Mouse (Mus musculus) embryonic facial prominence, embryonic 10.5 days (tissue): Measurements from ENCODE around the gene Tgfbr3l. TPM values are rescaled to one million over a fixed set of nuclear protein-coding genes. Genes with fewer than 3 reads are reported as not detected.

Source experiments
- DNase-seq: peaks from one replicate; pipeline ENCODE4 v3.0.0-alpha.2; 2017; ENCODE audit warnings: low spot score
- H3K27ac ChIP-seq: fragments of 300-500 bp; sonication (generic); replicated peaks from 2 replicates; pipeline ENCODE4 v1.5.1; 2016; ENCODE audit warnings: mild to moderate bottlenecking
- H3K27me3 ChIP-seq: fragments of 300-500 bp; sonication (generic); replicated peaks from 2 replicates; pipeline ENCODE4 v1.6.1; 2016; ENCODE audit warnings: low read depth, mild to moderate bottlenecking; ENCODE audit not compliant: poor library complexity, severe bottlenecking
- H3K36me3 ChIP-seq: fragments of 300-500 bp; sonication (generic); replicated peaks from 2 replicates; pipeline ENCODE4 v1.6.1; 2016; ENCODE audit warnings: mild to moderate bottlenecking, moderate library complexity
- H3K4me1 ChIP-seq: fragments of 300-500 bp; sonication (generic); 2 replicates; pipeline ENCODE4 v1.6.1; 2016
- H3K4me3 ChIP-seq: fragments of 300-500 bp; sonication (generic); 2 replicates; pipeline ENCODE4 v1.5.1; 2016; ENCODE audit warnings: mild to moderate bottlenecking, moderate library complexity
- H3K9me3 ChIP-seq: fragments of 300-500 bp; sonication (generic); 2 replicates; pipeline ENCODE4 v1.6.1; 2016; ENCODE audit warnings: mild to moderate bottlenecking
- WGBS: fragments of 180-500 bp; shearing (Covaris S2); methylation state at CpG from one replicate; pipeline ENCODE4 v1.1.7; 2016; 5-methylcytosine and 5-hydroxymethylcytosine counted together
- polyA plus RNA-seq: library from polyadenylated mRNA; unstranded; fragments of >200 nt; fragmentation: Nextera tagmentation; extraction: Ambion mirVana; gene quantifications from 2 replicates; pipeline ENCODE4 v1.2.1, GENCODE M21; 2016

Tgfbr3l gene
- polyA plus RNA-seq, 1 experiment from 2014 or later = 4.4 TPM

DNA sequence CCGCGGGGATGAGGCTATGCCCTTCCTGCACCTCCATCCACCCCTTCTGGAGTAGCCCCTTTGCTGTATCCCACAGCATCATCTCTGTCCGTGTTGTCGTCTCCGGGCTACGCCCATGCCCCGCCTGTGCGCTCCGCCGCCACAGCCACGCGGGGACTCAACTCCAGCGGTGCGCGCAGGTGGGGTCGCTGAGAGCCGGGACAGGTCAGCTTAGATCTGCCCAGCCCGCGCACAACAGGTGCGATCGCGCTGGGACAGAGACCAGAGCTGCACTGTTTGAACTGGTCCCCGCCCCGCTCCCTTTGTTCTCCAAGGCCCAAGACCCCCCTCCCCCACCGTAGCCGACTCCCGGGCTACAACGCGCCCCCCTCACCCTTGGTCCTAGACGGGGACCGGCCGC lies 10.7 kb downstream of the Tgfbr3l start:
- Histone ChIP-seq H3K4me1 (peaks cover 36% of the 10 kb centered on the region), H3K36me3 (peaks cover 82% of the 10 kb centered on the region), H3K27me3 (no peaks in the 10 kb centered on the region), H3K27ac (peak overlapping the region; percentile 98), H3K4me3 (peak overlapping the region; percentile 93), H3K9me3 (no peaks in the 10 kb centered on the region)
- DNase-seq = no peak
- under 1% methylated on average over 32 of the region's 32 CpGs for WGBS

DNA sequence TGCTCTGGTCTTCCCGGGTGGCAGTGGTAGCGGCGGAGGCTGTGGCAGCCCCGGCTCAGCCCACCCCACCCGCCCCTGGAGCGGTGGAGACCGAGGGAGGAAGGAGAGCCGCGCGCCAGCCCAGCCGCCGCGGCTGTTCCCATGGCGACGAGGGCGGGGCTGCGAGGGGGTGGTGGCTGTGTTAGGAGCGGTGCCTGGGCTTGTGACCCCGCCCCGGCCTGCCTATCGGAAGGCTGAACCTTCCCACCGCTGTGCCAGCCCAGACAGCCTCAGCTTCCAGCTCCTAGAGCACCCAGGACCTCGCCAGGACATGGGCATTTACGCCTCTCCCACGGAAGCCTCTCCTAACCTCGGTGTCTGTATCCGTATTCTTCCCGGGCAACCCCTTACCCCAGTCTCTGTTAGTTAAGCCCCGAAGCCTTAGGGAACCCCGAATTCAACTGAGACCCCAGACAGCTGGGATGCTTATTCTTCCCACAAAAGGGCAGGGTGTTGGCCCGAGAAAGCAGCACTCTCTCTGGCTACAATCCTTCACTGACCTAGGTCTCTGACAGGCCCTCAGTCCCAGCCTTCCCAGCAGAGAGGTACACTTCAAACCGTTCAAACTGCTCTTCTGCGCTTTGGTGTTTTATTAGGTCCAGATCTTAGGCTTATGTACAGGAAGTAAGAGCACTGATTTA lies 11.3 kb downstream of the Tgfbr3l start, which contains the start of gene Ctxn1:
Ctxn1 (minus strand) TSS at position 150 of the 680 bp plus-strand sequence.
- Histone ChIP-seq H3K36me3 (peaks cover 86% of the 10 kb centered on the region), H3K4me1 (peaks cover 30% of the 10 kb centered on the region), H3K4me3 (peak within 1 kb of the TSS; percentile 93), H3K9me3 (no peaks in the 10 kb centered on the region), H3K27me3 (no peaks in the 10 kb centered on the region), H3K27ac (peak within 1 kb of the TSS; percentile 98)
- 7% methylated on average over 33 of the region's 33 CpGs for WGBS
- peak; percentile 98 for DNase-seq

DNA sequence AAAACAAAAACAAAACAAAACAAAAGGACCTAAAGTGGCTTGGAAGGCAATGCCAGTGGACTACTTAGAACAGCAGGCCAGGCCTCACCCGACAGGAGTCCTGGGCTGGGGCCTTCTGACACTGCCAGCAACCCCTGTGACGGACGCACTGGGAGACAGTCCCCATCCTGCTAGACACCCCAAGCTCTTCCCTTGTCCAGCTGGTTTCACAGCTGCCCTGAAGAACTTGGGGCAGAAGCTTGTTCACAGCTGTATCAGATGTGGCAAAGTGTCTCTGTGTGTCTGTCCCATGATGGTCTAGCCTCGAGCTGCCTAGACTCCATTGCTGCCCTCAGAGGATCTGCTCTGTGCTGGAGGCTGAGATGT lies 11.8 kb downstream of the Tgfbr3l start:
- DNase-seq = no peak
- Histone ChIP-seq H3K4me3 (peak overlapping the region; percentile 93), H3K36me3 (peaks cover 86% of the 10 kb centered on the region), H3K4me1 (peaks cover 28% of the 10 kb centered on the region), H3K9me3 (no peaks in the 10 kb centered on the region), H3K27ac (peak overlapping the region; percentile 98), H3K27me3 (no peaks in the 10 kb centered on the region)
- WGBS = 84% methylated on average over 4 of the region's 4 CpGs

DNA sequence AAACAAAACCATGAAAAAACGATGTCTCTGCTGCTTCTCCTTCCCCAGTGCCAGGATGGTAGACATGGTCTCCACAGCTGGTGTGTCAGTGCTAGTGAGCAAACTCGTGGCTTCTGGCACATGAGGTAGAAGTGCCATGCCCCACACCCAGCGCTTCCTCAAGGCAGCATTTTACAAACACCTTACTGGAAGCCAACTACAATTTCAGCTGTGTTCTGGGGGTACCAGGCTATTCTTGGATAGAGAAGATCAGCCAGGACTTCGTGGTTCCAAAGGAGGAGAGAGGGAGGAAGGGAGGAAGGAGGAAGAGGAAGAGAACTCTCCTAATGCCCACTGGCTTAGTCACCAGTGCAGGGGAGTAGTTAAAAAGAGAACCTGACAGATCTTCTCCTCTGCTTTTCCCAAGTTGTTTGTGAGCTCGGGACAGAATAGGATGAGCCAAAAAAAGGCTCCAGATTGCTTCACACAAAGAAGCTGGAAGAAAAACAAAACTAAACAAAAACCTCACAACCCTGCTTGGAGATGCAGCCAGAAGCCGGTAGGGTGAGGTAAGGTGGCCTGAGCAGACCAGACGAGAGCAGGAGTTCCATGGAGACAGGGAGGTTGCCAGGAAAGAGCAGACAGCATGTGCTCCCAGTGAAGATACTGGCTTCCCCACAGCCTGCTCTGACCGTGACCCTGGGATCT lies 15.2 kb downstream of the Tgfbr3l start:
- Histone ChIP-seq H3K9me3 (no peaks in the 10 kb centered on the region), H3K27me3 (no peaks in the 10 kb centered on the region), H3K36me3 (peaks cover 87% of the 10 kb centered on the region), H3K4me1 (peaks cover 12% of the 10 kb centered on the region), H3K27ac (no peak overlapping the region), H3K4me3 (no peak overlapping the region)
- no peak for DNase-seq
- 90% methylated on average over 8 of the region's 8 CpGs for WGBS

GRCm38 (mm10) chr8:4265160-4265914 lies 17.3 kb downstream of the Tgfbr3l start:
- H3K4me3 ChIP-seq = no peak overlapping the region
- 91% methylated on average over 15 of the region's 15 CpGs for WGBS

DNA sequence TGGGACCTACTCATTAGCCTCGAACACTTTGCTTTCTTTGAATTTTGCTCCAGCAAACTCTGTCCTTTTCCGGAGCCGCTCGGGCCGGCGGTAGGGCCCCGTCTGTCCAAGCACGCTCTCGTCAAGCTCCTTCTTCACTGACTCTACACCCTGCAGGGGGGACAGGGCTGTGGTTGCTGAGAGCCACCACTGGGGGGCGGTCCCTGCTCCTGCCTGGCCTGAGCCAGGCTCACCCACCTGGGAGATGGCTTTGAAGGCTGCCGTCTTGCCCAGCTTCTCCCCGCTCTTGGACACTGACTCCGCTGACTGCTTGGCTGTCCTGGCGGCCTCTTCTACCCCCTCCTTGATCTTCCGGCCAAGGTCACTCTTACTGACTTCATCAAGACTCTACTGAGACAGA lies 19.6 kb downstream of the Tgfbr3l start:
- WGBS = 75% methylated on average over 15 of the region's 15 CpGs
- no peaks in the 10 kb centered on the region for H3K9me3 ChIP-seq
- peaks cover 100% of the 10 kb centered on the region for H3K36me3 ChIP-seq
- H3K27me3 ChIP-seq = no peaks in the 10 kb centered on the region
- DNase-seq = peak; percentile 49
- no peak overlapping the region for H3K27ac ChIP-seq
- H3K4me1 ChIP-seq = no peaks in the 10 kb centered on the region
- no peak overlapping the region for H3K4me3 ChIP-seq

More at GRCm38 (mm10) chr8:4265160-4265914, 17.3 kb downstream of the Tgfbr3l start:
- Histone ChIP-seq H3K36me3 (peaks cover 100% of the 10 kb centered on the region), H3K27me3 (no peaks in the 10 kb centered on the region), H3K27ac (no peak overlapping the region), H3K4me1 (no peaks in the 10 kb centered on the region), H3K9me3 (no peaks in the 10 kb centered on the region)
- no peak for DNase-seq

DNA sequence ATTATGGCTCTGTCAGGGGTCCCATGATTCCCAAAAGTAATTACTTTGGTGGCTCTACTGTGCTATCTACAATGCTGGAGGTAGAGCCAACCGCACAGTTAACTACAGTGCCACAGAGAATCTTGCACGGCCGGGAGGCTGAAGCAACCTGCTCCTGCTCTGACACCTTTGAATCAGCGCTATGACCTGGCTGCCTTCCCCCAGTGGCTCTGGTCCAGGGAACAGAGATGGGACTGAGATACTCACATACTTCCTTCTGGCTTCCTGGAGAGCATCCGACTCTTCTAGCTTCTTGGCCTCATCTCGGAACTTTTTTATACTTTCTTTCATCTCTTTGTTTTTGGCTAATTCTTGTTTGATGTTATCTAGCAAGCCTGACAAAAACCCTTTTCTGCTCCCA lies 21.6 kb downstream of the Tgfbr3l start:
- peaks cover 2% of the 10 kb centered on the region for H3K4me1 ChIP-seq
- DNase-seq = no peak
- WGBS = 91% methylated on average over 6 of the region's 6 CpGs
- no peak overlapping the region for H3K4me3 ChIP-seq
- peaks cover 95% of the 10 kb centered on the region for H3K36me3 ChIP-seq
- H3K27ac ChIP-seq = no peak overlapping the region
- H3K9me3 ChIP-seq = no peaks in the 10 kb centered on the region
- H3K27me3 ChIP-seq = no peaks in the 10 kb centered on the region

DNA sequence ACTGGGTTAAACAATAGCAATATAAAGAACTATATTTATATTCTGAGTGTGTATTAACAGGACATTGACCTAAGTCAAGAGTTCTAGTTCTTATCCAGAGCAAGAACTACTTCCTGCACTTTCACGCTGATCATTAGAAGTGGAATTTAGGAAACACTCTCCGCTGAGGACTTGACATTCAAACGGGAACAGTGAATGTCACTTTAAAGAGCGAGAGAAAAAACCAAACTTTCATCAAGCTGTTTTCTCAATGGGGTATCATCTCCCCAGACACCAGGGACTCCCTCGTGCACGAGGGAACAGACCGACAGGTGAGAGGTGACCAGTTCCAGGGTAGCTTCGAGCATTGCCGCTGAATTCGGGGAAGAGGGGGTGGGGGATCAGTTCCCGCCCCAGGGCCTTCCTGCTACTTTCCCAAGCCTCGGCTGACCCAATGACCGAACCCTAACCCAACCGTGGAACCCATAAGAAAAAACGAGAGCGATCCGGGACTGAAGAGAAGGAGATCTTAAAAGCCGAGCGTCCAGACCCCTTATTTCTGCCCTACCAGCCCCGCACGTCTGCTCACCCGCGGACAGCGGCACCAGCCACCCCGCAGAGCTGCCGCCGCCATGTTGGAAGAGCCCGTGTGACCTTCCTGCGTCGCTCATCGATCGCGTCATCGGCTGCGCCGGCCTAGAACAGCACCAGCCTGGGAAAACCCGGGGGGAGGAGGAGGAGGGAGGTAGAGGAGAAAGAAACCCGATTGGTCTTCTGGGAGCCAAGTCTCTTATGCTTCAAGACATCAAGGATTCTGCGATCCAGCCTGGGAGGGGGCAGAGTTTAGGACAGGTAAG lies 27.5 kb downstream of the Tgfbr3l start, which contains the start of gene Timm44:
Timm44 (minus strand) TSS at position 639 of the 836 bp plus-strand sequence.
- Histone ChIP-seq H3K9me3 (no peaks in the 10 kb centered on the region), H3K4me1 (peaks cover 8% of the 10 kb centered on the region), H3K27ac (peak within 1 kb of the TSS; percentile 89), H3K36me3 (peaks cover 36% of the 10 kb centered on the region), H3K27me3 (no peaks in the 10 kb centered on the region), H3K4me3 (peak within 1 kb of the TSS; percentile 88)
- under 1% methylated on average over 39 of the region's 39 CpGs for WGBS
- peak; percentile 96 for DNase-seq

DNA sequence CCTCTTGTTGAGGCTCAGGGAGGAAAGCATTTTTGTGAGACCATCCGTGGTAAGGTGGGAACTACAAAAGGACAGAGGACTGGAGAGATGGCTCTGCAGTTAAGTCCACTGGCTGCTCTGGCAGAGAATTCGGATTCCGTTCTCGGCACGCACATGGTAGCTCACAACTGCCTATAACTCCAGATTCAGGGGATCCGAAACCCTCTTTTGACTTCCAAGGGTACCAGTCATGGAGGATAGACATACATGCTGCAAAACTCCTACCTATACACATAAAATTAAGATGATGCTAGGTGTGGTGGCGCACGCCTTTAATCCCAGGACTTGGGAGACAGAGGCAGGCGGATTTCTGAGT lies 28.1 kb downstream of the Tgfbr3l start:
- peaks cover 8% of the 10 kb centered on the region for H3K4me1 ChIP-seq
- no peaks in the 10 kb centered on the region for H3K9me3 ChIP-seq
- H3K36me3 ChIP-seq = peaks cover 31% of the 10 kb centered on the region
- peak overlapping the region; percentile 89 for H3K27ac ChIP-seq
- peak overlapping the region; percentile 88 for H3K4me3 ChIP-seq
- WGBS = 29% methylated on average over 9 of the region's 9 CpGs
- H3K27me3 ChIP-seq = no peaks in the 10 kb centered on the region
- no peak for DNase-seq

DNA sequence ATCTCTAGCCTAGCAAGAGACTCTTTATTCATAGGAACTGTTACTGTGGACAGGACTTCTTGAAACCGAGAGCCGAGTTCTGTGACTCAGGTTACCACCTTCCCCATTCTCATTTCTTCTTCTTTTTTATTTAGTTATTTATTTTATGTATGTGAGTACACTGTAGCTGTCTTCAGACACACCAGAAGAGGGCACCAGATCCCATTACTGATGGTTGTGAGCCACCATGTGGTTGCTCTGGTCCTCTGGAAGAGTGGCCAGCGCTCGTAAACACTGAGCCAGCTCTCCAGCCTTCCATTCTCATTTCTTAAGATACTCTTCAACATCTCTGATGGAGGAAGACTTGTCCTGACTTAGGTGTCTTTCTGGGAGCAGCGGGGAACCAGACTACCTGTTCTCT lies 44.7 kb downstream of the Tgfbr3l start:
- no peak for DNase-seq
- no peaks in the 10 kb centered on the region for H3K27me3 ChIP-seq
- no peak overlapping the region for H3K4me3 ChIP-seq
- H3K4me1 ChIP-seq = no peaks in the 10 kb centered on the region
- 92% methylated on average over 5 of the region's 5 CpGs for WGBS
- no peak overlapping the region for H3K27ac ChIP-seq
- peaks cover 100% of the 10 kb centered on the region for H3K36me3 ChIP-seq
- no peaks in the 10 kb centered on the region for H3K9me3 ChIP-seq

- DNase-seq = no peak
- H3K27me3 ChIP-seq = no peaks in the 10 kb centered on the region
- no peak overlapping the region for H3K4me3 ChIP-seq
- 95% methylated on average over 4 of the region's 4 CpGs for WGBS
- H3K9me3 ChIP-seq = no peaks in the 10 kb centered on the region
- no peaks in the 10 kb centered on the region for H3K4me1 ChIP-seq
- H3K36me3 ChIP-seq = peaks cover 100% of the 10 kb centered on the region
- no peak overlapping the region for H3K27ac ChIP-seq
Measured at GRCm38 (mm10) chr8:4297822-4298221, 49.8 kb downstream of the Tgfbr3l start.
